12 mouse cellular contexts compared by ENCODE assay signal in the genomic region with DNA sequence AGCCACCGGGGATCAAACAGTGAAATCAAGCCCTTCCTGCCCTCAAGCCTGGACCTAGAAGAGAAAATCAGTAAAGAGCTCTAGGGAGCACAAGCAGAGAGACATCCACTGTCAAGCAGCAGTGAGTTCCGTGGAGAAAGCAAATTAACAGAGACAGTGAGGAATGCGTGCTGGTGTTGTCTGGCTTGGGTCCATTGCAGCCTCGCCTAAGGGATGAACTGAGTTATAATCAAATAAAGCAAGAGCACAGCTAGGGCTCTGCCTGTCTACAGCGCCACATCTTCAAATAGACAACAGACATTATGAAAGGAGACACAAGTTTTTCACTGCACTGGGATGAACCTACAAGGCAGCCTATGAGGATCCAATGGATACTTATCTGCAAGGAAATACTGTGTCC.
DNase-seq lines count a peak whose midpoint lies in the region; ATAC-seq lines count a peak whose summit lies in the region.
"Had no signal": no experiment of that assay in that cellular context is flagged by ENCODE, and none has a peak within 500 bp of the region (broad histone marks: within the 10 kb centered on the region; RNA-seq: fewer than 3 reads in every experiment).

No protein-coding gene starts in this region.

- H3K27ac ChIP-seq in hindbrain, embryonic 13.5 days = peak overlapping the region; percentile 2; the same call in 1 of the 2 replicates
- H3K27ac ChIP-seq in hindbrain, embryonic 12.5 days = no peak overlapping the region
- H3K27ac ChIP-seq: liver, embryonic 14.5 days had no signal

- DNase-seq in adrenal gland, postnatal 10 days = peak; percentile 19
- DNase-seq in adrenal gland, postnatal 36 days = no peak
- DNase-seq in lung, postnatal 10 days = peak; percentile 13
- DNase-seq in lung, postnatal 36 days = no peak
- peak; percentile 34 for DNase-seq in heart, postnatal 4 days
- DNase-seq: cerebellum, adult 18-20 months; kidney, adult 2 months; thymus, postnatal 36 days had no signal

- 42% methylated on average over 5 of the region's 5 CpGs for WGBS in hindbrain, embryonic 13.5 days
- WGBS in hindbrain, embryonic 12.5 days = 67% methylated on average over 5 of the region's 5 CpGs

- H3K4me2 ChIP-seq in hindbrain, embryonic 13.5 days = no peak overlapping the region
- no peak overlapping the region for H3K4me2 ChIP-seq in hindbrain, embryonic 12.5 days (replicated peaks)

- H3K9me3 ChIP-seq in hindbrain, embryonic 13.5 days = no peaks in the 10 kb centered on the region
- no peaks in the 10 kb centered on the region for H3K9me3 ChIP-seq in hindbrain, embryonic 12.5 days (replicated peaks)

- H3K36me3 ChIP-seq in hindbrain, embryonic 13.5 days = no peaks in the 10 kb centered on the region
- no peaks in the 10 kb centered on the region for H3K36me3 ChIP-seq in hindbrain, embryonic 12.5 days

- peaks cover 13% of the 10 kb centered on the region; the same call in 1 of the 2 replicates for H3K4me1 ChIP-seq in hindbrain, embryonic 13.5 days (replicated peaks)
- H3K4me1 ChIP-seq in hindbrain, embryonic 12.5 days = peaks cover 2% of the 10 kb centered on the region; the same call in 1 of the 2 replicates

- 0 out of 2 replicates have a peak, but pooled peaks have one; percentile 41 for ATAC-seq in hindbrain, embryonic 13.5 days (ENCODE audit: low FRiP score)
- no peak for ATAC-seq in hindbrain, embryonic 12.5 days (ENCODE audit: low FRiP score)
- no peak for ATAC-seq in CD4-positive, CD25-positive, alpha-beta regulatory T cell, adult 4 months

- H3K27me3 ChIP-seq in hindbrain, embryonic 13.5 days = no peaks in the 10 kb centered on the region
- H3K27me3 ChIP-seq in hindbrain, embryonic 12.5 days = no peaks in the 10 kb centered on the region

- H3K4me3 ChIP-seq in hindbrain, embryonic 13.5 days = no peak overlapping the region
- H3K4me3 ChIP-seq in hindbrain, embryonic 12.5 days = no peak overlapping the region

- no peak overlapping the region for H3K9ac ChIP-seq in hindbrain, embryonic 13.5 days
- no peak overlapping the region for H3K9ac ChIP-seq in hindbrain, embryonic 12.5 days
- H3K9ac ChIP-seq: liver, embryonic 14.5 days had no signal

Comparison
In these comparisons a context has a peak if more than half of its experiments do, and no peak if none do; other contexts are left out.
1. DNase-seq: peak in adrenal gland, postnatal 10 days (single experiment), lung, postnatal 10 days (single experiment) and heart, postnatal 4 days (single experiment); none in adrenal gland, postnatal 36 days (0 of 2) and lung, postnatal 36 days (single experiment).